Mouse (Mus musculus) liver, postnatal 0 days (tissue): ENCODE data around the gene Crp.

Source experiments
- CTCF ChIP-seq: sonication (generic); IDR thresholded peaks from 2 replicates; pipeline ENCODE4 v1.5.1; 2016; ENCODE audit warnings: antibody characterized with exemption, low read depth
- EP300 ChIP-seq: IDR thresholded peaks from 2 replicates; pipeline ENCODE4 v1.6.1; 2016; ENCODE audit warnings: antibody characterized with exemption, low read depth, mild to moderate bottlenecking

DNA sequence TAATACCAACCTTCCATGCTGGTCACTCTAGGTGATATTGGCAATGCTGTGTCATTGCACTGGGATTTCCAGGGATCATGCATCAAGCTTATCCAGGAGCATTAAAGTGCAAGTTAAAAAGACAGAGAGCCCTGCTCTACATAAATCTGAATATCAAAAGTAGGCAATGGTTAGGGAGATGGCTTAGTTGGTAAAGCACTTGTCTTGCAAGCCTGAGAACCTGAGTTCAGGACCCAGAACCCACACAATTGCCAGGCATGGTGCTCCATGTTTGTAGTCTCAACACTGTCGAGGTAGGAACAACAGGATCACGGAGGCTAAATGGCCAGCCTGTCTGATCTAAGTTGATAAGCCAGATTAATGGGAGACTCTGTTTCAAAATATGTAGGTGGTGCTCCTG, 3.5 kb downstream of the Crp start:
- TF ChIP-seq EP300 (no peak), CTCF (no peak)
